Mouse (Mus musculus) liver, adult (tissue): ENCODE measurements around the gene Smoc1.

Experiments used
- GATA4 ChIP-seq: IDR thresholded peaks from 2 replicates; pipeline ENCODE4 v1.6.1; 2014; ENCODE audit warnings: mild to moderate bottlenecking, low read length; ENCODE audit not compliant: insufficient replicate concordance

Smoc1 gene

DNA sequence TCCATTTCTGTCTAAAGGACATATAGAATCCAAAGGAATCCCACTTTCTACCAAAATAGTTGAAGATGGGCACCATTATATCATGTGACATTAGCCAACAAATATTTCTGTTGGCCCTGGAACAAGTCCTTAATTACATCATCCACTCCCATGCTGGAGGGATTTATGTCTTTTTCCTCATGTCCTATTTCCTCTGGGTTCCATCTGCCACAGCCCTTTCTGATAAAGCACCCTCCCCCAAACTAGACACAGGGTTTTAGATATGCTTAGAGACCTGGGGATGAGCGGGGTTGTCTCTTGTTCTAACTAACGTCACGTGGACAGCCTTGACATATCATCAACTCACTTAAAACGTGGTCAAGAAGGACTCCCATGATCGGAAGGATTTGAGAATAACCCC, 102.1 kb downstream of the Smoc1 start:
- TF ChIP-seq GATA4 = no peak

- no peak for TF ChIP-seq GATA4
These were observed 104.1 kb downstream of the Smoc1 start for GRCm38 (mm10) chr12:81130692-81131091.

GRCm38 (mm10) chr12:81131114-81131513, 104.5 kb downstream of the Smoc1 start:
- TF ChIP-seq GATA4 = no peak

GRCm38 (mm10) chr12:81133055-81133665, 106.6 kb downstream of the Smoc1 start:
- no peak for TF ChIP-seq GATA4

DNA sequence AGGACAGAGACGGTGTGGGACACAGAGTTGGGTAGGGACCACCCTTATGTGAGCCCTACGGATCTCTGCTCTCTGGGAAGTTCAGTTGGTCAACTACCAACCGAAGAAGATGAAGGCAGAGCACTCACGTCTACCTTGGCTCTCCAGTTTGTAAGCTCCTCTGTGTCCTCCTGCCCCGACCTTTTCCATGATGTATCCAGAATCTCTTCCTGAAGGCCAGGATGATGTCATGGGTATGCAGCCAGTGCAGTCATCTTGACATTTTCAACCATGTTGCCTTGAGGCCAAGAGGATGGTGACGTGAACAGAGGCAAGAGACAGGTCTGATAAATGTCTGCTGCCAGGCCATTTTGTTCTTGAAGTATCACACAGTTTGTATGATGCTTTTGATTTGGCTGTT, 111.6 kb downstream of the Smoc1 start:
- TF ChIP-seq GATA4 = no peak

- TF ChIP-seq GATA4 = no peak
These were observed 112.9 kb downstream of the Smoc1 start for GRCm38 (mm10) chr12:81139463-81139862.

DNA sequence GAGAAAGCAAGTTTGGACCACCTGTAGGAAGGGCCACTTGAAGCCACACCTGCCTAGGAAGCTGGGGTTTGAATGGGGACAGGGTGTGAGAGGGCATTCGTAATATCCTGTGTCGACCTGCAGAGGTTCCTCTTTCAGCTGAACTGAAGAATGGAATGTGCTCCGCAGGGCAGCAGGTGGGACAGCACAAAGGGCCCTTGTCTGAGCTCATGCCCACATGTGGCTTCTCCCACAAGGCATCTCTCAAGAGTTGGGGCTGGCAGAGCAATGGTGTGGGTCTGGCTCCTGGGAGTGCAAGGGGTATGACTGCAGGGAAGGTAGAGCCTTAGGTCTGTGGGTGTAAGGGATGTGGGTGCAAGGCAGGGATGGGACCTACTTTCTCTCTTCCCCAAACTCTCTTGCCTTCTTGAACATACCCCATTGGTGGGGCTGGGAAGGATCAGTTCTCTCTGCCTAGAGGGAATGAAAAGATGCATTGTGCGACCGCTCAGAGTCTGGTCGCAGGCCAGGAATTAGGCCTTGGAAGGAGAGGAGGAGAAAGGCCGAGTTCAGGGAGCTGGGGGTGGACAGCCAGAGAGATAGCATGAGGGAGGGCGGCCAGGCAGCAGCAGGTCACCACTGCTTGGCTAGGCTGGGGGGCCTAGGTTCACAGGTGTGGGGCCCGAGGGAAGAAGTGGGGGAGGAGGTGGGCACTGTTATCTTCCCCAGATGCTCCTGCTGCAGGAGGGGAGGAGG, 114.2 kb downstream of the Smoc1 start:
- TF ChIP-seq GATA4 = no peak

DNA sequence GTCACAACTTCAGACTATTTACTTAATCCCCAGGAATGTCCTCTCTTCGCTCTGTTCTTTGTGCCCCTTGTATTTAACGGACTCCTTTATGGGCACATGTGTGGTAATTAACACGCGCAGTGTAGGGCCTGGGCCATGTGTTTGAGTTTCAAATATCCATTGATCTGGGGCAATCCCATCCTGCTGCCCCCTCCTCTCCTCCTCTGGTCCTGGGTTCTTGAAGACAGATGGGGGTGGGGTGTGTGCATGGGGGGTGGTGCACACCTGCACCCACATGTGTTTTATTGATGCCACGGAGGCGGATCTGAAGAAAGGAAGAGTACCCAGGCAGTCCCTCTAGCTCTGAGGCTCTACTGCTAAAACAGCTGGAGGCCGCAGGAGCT, 114.7 kb downstream of the Smoc1 start:
- no peak for TF ChIP-seq GATA4

DNA sequence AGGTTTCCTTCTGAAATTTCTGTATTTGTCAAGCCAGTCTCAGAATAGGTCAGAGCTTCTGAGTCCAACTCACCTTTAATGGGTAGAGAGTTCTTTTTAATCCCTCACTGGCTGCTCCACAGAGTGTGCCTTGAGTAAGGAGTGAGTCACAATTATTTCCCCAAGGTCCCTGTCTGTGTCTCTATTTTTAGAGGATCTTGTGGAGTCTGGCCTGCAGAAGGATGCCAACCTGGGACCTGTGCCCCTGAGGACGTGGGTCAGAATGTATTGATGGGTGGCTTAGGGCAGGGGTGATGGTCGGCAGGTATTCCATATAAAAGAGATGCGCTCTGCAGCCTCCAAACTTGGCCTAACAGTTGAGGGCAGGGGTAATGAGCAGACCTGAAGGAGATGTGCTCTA, 115.6 kb downstream of the Smoc1 start:
- no peak for TF ChIP-seq GATA4

DNA sequence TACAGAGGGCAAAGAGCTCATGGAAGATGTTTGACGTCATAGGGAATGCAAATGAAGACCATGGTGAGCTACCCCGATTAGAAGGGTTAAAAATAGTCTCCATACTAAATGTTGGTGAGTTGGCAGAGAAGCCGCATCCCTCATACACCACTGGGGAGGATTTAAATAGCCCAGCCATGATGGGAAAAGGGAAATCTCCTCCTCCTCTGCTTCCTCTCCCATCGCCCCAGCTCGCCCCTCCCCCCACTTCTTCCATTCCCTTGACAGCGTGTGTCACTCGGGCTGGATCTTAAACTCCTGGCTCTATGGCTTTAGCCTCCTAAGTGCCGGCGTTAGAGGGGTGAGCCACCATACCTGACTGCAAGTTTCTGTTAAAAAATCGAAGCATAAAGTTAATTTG, 117.6 kb downstream of the Smoc1 start:
- no peak for TF ChIP-seq GATA4

- no peak for TF ChIP-seq GATA4
These were observed 120.0 kb downstream of the Smoc1 start for GRCm38 (mm10) chr12:81146417-81147180.

- no peak for TF ChIP-seq GATA4
These were observed 121.3 kb downstream of the Smoc1 start for GRCm38 (mm10) chr12:81147956-81148355.

DNA sequence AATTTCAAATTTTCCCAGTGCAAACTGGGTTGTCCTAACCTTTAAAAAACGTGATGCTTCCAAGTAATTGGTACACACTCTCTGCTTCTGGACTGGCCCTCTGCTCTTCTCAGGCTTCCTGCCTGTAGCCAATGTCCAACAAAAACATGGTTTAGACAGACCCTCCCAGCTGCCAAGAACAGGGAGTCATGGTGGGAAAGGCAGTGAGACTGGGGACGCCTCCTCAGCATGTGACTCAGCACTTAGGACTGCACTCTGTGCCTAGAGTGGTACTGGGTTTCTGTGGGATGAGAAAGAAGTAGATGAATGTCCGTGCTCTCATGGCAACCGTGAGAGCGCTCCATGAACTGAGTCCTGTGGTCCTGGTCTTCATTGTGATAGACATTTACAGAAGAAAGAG, 124.3 kb downstream of the Smoc1 start:
- no peak for TF ChIP-seq GATA4

DNA sequence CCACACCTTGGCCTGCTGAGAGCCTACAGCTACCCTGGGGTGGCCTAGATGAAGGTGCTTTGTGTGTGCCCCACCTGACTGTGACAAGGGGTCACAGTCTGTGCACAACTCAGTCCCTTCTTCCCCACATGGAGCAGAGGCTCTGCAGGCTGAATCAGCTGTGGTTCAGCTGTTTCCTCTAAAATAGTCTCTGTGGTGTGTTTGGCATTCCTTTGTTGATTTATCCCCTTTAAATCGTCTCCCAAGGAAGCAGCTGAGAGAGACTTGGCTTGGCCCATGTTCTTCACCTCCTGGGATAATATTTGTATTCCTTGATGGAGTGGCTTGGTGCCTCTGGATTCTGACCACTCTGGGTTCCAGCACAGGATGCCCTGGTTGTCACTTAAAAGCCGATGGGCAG, 125.5 kb downstream of the Smoc1 start:
- no peak for TF ChIP-seq GATA4

DNA sequence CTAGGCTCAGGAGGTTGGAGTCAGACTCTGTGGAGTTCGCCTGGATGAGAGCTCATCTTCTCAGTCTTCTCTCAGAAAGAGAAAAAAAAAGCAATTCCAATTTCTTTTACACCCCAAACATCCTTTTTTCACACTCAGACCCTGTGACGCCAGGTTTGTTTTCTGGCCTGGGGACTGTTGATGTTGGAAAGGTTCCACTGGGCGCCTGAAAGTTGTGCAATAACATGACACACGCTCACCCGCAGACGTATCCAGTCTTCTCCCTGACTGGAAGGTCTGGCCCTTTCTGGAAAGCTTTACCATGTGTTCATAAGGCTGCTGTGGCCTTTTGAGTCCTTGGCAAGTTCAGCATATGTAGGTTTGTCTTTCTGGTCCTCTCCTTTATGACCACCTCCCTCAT, 129.1 kb downstream of the Smoc1 start:
- no peak for TF ChIP-seq GATA4

- TF ChIP-seq GATA4 = no peak
These were observed 130.2 kb downstream of the Smoc1 start for GRCm38 (mm10) chr12:81156841-81157240.
